9 mouse cellular contexts compared by ENCODE assay signal in the genomic region with DNA sequence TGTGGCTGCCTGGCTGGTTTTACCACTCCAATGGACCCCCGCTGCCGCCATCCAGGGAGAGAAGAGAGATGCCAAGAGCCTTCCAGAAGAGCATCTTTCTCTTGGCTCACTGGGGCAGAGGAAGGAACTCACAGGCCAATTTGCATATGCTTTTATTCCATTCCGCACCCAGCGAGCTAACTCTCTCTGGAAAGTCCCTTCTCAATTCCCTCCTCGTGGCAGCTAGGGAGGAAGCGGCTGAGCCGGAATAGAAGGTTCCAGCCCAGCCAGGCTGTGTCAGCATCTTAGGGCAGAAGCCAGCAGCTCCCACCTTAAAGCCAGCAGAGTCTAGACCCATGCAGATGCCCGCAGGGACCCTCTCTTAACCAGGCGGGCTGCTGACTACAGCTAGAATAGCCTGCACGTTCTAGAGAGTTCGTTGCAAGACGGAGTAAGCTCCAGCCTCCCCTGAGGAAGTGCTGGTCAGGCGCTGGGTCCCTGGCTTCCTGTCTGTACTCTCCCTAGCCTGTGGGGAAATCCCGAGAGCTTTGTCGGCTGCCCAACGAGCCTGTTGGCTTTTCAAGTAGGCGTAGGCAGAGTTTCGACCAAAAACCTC. TPM values are rescaled to one million over a fixed set of nuclear protein-coding genes. Genes with fewer than 3 reads are reported as not detected.
A peak's percentile ranks its signal among the peaks of the same experiment; 100 is the strongest.
DNase-seq lines count a peak whose midpoint lies in the region; ATAC-seq and TF ChIP-seq lines count a peak whose summit lies in the region.
"Had no signal": no experiment of that assay in that cellular context is flagged by ENCODE, and none has a peak within 500 bp of the region (broad histone marks: within the 10 kb centered on the region; RNA-seq: fewer than 3 reads in every experiment).

No protein-coding gene starts in this region.

- peak overlapping the region; percentile 99 for H3K27ac ChIP-seq in CH12.LX (ENCODE audit: insufficient read depth, low read depth)
- peak overlapping the region; percentile 66 for H3K27ac ChIP-seq in forebrain, postnatal 0 days (ENCODE audit: low read depth, low read length)
- H3K27ac ChIP-seq in neural tube, embryonic 12.5 days = no peak overlapping the region; the same call in 1 of the 2 replicates

- H3K27me3 ChIP-seq in CH12.LX (replicated peaks) = no peaks in the 10 kb centered on the region
- no peaks in the 10 kb centered on the region for H3K27me3 ChIP-seq in forebrain, postnatal 0 days (ENCODE audit: insufficient read depth, low read length)
- no peaks in the 10 kb centered on the region for H3K27me3 ChIP-seq in neural tube, embryonic 12.5 days (replicated peaks)

- peak; percentile 94 for TF ChIP-seq POLR2A in CH12.LX (IDR thresholded peaks at IDR 0.05; ENCODE audit: low read depth, low read length)

- dilution Hi-C loops in CH12.LX (cut with MboI; ENCODE audit: extremely low pct_ligation_motif_present, extremely low pct_unique_long_range_greater_than_20kb, low sequenced_read_pairs) = no loop called here

- H3K9ac ChIP-seq in CH12.LX (ENCODE audit: insufficient read depth, low read depth) = peak overlapping the region; percentile 96
- peak overlapping the region; percentile 53 for H3K9ac ChIP-seq in forebrain, postnatal 0 days
- peak overlapping the region; percentile 39 for H3K9ac ChIP-seq in neural tube, embryonic 12.5 days

- in situ Hi-C loops in CH12.LX (cut with MboI; ENCODE audit: low pct_ligation_motif_present, low pct_unique_long_range_greater_than_20kb, low sequenced_read_pairs) = no loop called here

- peak; percentile 83 for TF ChIP-seq EP300 in CH12.LX (IDR thresholded peaks at IDR 0.05; ENCODE audit: low read length)

- H3K4me3 ChIP-seq in CH12.LX (replicated peaks in 1 of 3; ENCODE audit: low read depth in 2 of 3, low read length in 2 of 3, poor library complexity in 1 of 3) = peak overlapping the region; percentile 65 to 87 (median 71)
- H3K4me3 ChIP-seq in forebrain, postnatal 0 days (ENCODE audit: low read depth, low read length) = peak overlapping the region; percentile 36
- H3K4me3 ChIP-seq in neural tube, embryonic 12.5 days = peak overlapping the region; percentile 29
- H3K4me3 ChIP-seq: erythroblast, embryonic 14.5 days had no signal

- peaks cover 0 to 4% of the 10 kb centered on the region in 2 experiments for H3K36me3 ChIP-seq in CH12.LX (replicated peaks in 1 of 2; ENCODE audit: control insufficient read depth in 1 of 2, insufficient read depth in 1 of 2, low read length in 1 of 2)
- no peaks in the 10 kb centered on the region for H3K36me3 ChIP-seq in forebrain, postnatal 0 days (ENCODE audit: insufficient read depth)
- H3K36me3 ChIP-seq in neural tube, embryonic 12.5 days = no peaks in the 10 kb centered on the region

- peak; percentile 98 for DNase-seq in CH12.LX (ENCODE audit: extremely low read depth)
- DNase-seq in cerebellum, adult 11 months = peak; percentile 8
- peak; percentile 67 for DNase-seq in forebrain, postnatal 0 days
- DNase-seq in heart, postnatal 36 days = peak; percentile 63 to 73
- DNase-seq in layer of hippocampus, adult 11-12 months (ENCODE audit: low spot score) = peak; percentile 58
- DNase-seq in lung, adult 18-20 months = peak; percentile 69 to 71
- peak; percentile 39 for DNase-seq in telencephalon, adult 2 months (ENCODE audit: low read depth, low spot score)

- peak overlapping the region; percentile 64 for H3K4me2 ChIP-seq in CH12.LX (ENCODE audit: insufficient read depth, low read depth, poor library complexity, severe bottlenecking)
- peak overlapping the region; percentile 69 for H3K4me2 ChIP-seq in forebrain, postnatal 0 days (ENCODE audit: low read depth)
- peak overlapping the region; percentile 69 for H3K4me2 ChIP-seq in neural tube, embryonic 12.5 days (replicated peaks)

- H3K4me1 ChIP-seq in CH12.LX (ENCODE audit: control insufficient read depth in 1 of 2, insufficient read depth in 2 of 2) = peaks cover 19 to 33% of the 10 kb centered on the region in 2 experiments
- H3K4me1 ChIP-seq in forebrain, postnatal 0 days (ENCODE audit: insufficient read depth) = peaks cover 7% of the 10 kb centered on the region; the same call in 1 of the 2 replicates
- H3K4me1 ChIP-seq in neural tube, embryonic 12.5 days = peaks cover 6% of the 10 kb centered on the region; the same call in 1 of the 2 replicates

- 2% methylated on average over 18 of the region's 18 CpGs for WGBS in forebrain, postnatal 0 days
- 2% methylated on average over 18 of the region's 18 CpGs for WGBS in neural tube, embryonic 12.5 days

- peaks cover 4% of the 10 kb centered on the region for H3K9me3 ChIP-seq in CH12.LX (replicated peaks; ENCODE audit: low read length)
- no peaks in the 10 kb centered on the region for H3K9me3 ChIP-seq in forebrain, postnatal 0 days (ENCODE audit: low read length)
- no peaks in the 10 kb centered on the region for H3K9me3 ChIP-seq in neural tube, embryonic 12.5 days

- intact Hi-C loops in heart, postnatal 36 days (cut with DNase I) = no loop called here

- ATAC-seq in forebrain, postnatal 0 days = peak; percentile 92
- peak; percentile 83 for ATAC-seq in neural tube, embryonic 12.5 days (ENCODE audit: low FRiP score, low read depth)

- no peak; the same call in 1 of the 2 replicates for TF ChIP-seq RAD21 in CH12.LX (IDR thresholded peaks at IDR 0.05; ENCODE audit: low read depth, low read length)

- no peak for TF ChIP-seq CTCF in CH12.LX (conservative IDR thresholded peaks at IDR 0.05 in 1 of 2, IDR thresholded peaks at IDR 0.05 in 1 of 2; ENCODE audit: low read depth in 2 of 2, low read length in 2 of 2)
- TF ChIP-seq CTCF in forebrain, postnatal 0 days (IDR thresholded peaks at IDR 0.05; ENCODE audit: low read depth) = no peak

- peaks cover 44% of the 10 kb centered on the region for H3K79me2 ChIP-seq in CH12.LX (replicated peaks; ENCODE audit: control insufficient read depth, extremely low read depth, insufficient read depth, poor library complexity, severe bottlenecking)

TF ChIP-seq in CH12.LX, 34 proteins besides CTCF, POLR2A, EP300 and RAD21 (continues in another document):
- TF ChIP-seq UBTF (IDR thresholded peaks at IDR 0.05; ENCODE audit: low read depth, low read length) (peak; percentile 76; the same call in 1 of the 2 replicates), MXI1 (IDR thresholded peaks at IDR 0.05; ENCODE audit: low read depth, low read length) (peak; percentile 60), USF2 (conservative IDR thresholded peaks at IDR 0.05; ENCODE audit: low read depth, low read length) (no peak), ETS1 (conservative IDR thresholded peaks at IDR 0.05; ENCODE audit: low read depth, low read length) (peak; percentile 83), ZKSCAN1 (IDR thresholded peaks at IDR 0.05; ENCODE audit: borderline replicate concordance, low read depth, low read length) (no peak), PAX5 (IDR thresholded peaks at IDR 0.05; ENCODE audit: low read length) (no peak), MAFK (IDR thresholded peaks at IDR 0.05; ENCODE audit: insufficient replicate concordance, low read length) (peak; percentile 73; the same call in 1 of the 2 replicates), KAT2A (IDR thresholded peaks at IDR 0.05; ENCODE audit: insufficient replicate concordance, low read length) (no peak), TBP (conservative IDR thresholded peaks at IDR 0.05; ENCODE audit: low read depth, low read length) (peak; percentile 96), MYC (IDR thresholded peaks at IDR 0.05; ENCODE audit: low read depth, low read length) (peak; percentile 95), RCOR1 (conservative IDR thresholded peaks at IDR 0.05; ENCODE audit: low read depth, low read length) (peak; percentile 78; the same call in 1 of the 2 replicates), BHLHE40 (IDR thresholded peaks at IDR 0.05; ENCODE audit: low read depth, low read length) (peak; percentile 91), USF1 (IDR thresholded peaks at IDR 0.05; ENCODE audit: low read depth, low read length) (no peak), ZMIZ1 (IDR thresholded peaks at IDR 0.05; ENCODE audit: low read depth, low read length) (peak; percentile 92), HCFC1 (IDR thresholded peaks at IDR 0.05; ENCODE audit: low read depth, low read length) (no peak), ZNF384 (IDR thresholded peaks at IDR 0.05; ENCODE audit: low read depth, low read length) (no peak), ZC3H11A (IDR thresholded peaks at IDR 0.05; ENCODE audit: low read depth, low read length) (no peak), TCF12 (IDR thresholded peaks at IDR 0.05; ENCODE audit: low read depth, low read length) (peak; percentile 81; the same call in 1 of the 2 replicates), MAX (IDR thresholded peaks at IDR 0.05; ENCODE audit: low read length) (peak; percentile 91), NRF1 (IDR thresholded peaks at IDR 0.05; ENCODE audit: low read depth, low read length) (no peak), CHD2 (IDR thresholded peaks at IDR 0.05; ENCODE audit: low read length) (peak; percentile 15; the same call in 1 of the 2 replicates), SIN3A (IDR thresholded peaks at IDR 0.05; ENCODE audit: low read length) (no peak; the same call in none of the 2 replicates), GABPA (IDR thresholded peaks at IDR 0.05; ENCODE audit: insufficient replicate concordance, low read depth, low read length) (no peak), ELF1 (IDR thresholded peaks at IDR 0.05; ENCODE audit: low read depth, low read length) (peak; percentile 68), MEF2A (IDR thresholded peaks at IDR 0.05; ENCODE audit: borderline replicate concordance, low read depth, low read length) (peak; percentile 83), NELFE (IDR thresholded peaks at IDR 0.05; ENCODE audit: low read depth, low read length) (peak; percentile 87), SMC3 (IDR thresholded peaks at IDR 0.05; ENCODE audit: low read depth, low read length) (no peak)

RNA-seq across cellular contexts. Expression of a gene that starts 40.9 kb away (rescaled TPM):
- total RNA-seq in CH12.LX (2012; rRNA removed) (153 and 190 TPM in 2 replicates), CH12.LX (2014; rRNA removed) (276 and 337 TPM in 2 replicates)
- polyA plus RNA-seq in CH12.LX (2012; ENCODE audit: insufficient read length, low read depth) = 258 and 279 TPM in 2 replicates
- total RNA-seq in forebrain, postnatal 0 days (2014; rRNA removed) = 21.3 and 50.8 TPM in 2 replicates
- 48.7 and 52.1 TPM in 2 replicates for polyA plus RNA-seq in forebrain, postnatal 0 days (2015; fragmentation: Nextera tagmentation; extraction: Ambion mirVana)
- 10 to 100 TPM; 77.7 to 78.6 TPM for total RNA-seq in heart, postnatal 36 days (2021)
- polyA plus RNA-seq in neural tube, embryonic 12.5 days (2016; fragmentation: Nextera tagmentation; extraction: Ambion mirVana) = 64.0 and 65.7 TPM in 2 replicates

RNA-seq across cellular contexts. Expression of a gene that starts 48.4 kb away (rescaled TPM):
- total RNA-seq in CH12.LX (2012; rRNA removed) (41.6 and 43.0 TPM in 2 replicates), CH12.LX (2014; rRNA removed) (60.3 and 68.8 TPM in 2 replicates)
- 66.8 and 78.7 TPM in 2 replicates for polyA plus RNA-seq in CH12.LX (2012; ENCODE audit: insufficient read length, low read depth)
- 29.5 and 35.7 TPM in 2 replicates for total RNA-seq in forebrain, postnatal 0 days (2014; rRNA removed)
- 56.0 and 59.1 TPM in 2 replicates for polyA plus RNA-seq in forebrain, postnatal 0 days (2015; fragmentation: Nextera tagmentation; extraction: Ambion mirVana)
- 10 to 100 TPM; 27.4 to 31.4 TPM for total RNA-seq in heart, postnatal 36 days (2021)
- 66.7 and 67.8 TPM in 2 replicates for polyA plus RNA-seq in neural tube, embryonic 12.5 days (2016; fragmentation: Nextera tagmentation; extraction: Ambion mirVana)

Comparison
In these comparisons a context has a peak if more than half of its experiments do, and no peak if none do; other contexts are left out.
1. DNase-seq: peak in every context shown above with its lines; median percentile 98 in CH12.LX; 70 in lung, adult 18-20 months; 68 in heart, postnatal 36 days; 67 in forebrain, postnatal 0 days; 58 in layer of hippocampus, adult 11-12 months; 39 in telencephalon, adult 2 months; 8 in cerebellum, adult 11 months.
2. H3K9ac ChIP-seq: peak in every context shown above with its lines; median percentile 96 in CH12.LX; 53 in forebrain, postnatal 0 days; 39 in neural tube, embryonic 12.5 days.